Mouse (Mus musculus): ENCODE data around the gene Msi1.
A peak's percentile ranks its signal among the peaks of the same experiment; 100 is the strongest.
"Not testable (repeated sequence)": the region's sequence is repeated elsewhere in the genome, so short reads cannot be mapped to it uniquely, and the experiment has no call there.

The Msi1 gene

GRCm38 (mm10) chr5:115488841-115489698 is 59.7 kb downstream of the Msi1 start:
- peak; percentile 41 for DNase-seq (ENCODE audit: extremely low read depth, low read depth)

- DNase-seq (ENCODE audit: extremely low read depth, low read depth), result peak; percentile 98
Observed at GRCm38 (mm10) chr5:115489699-115490637, 60.6 kb downstream of the Msi1 start.

GRCm38 (mm10) chr5:115490638-115491000 is 61.2 kb downstream of the Msi1 start:
- DNase-seq (ENCODE audit: extremely low read depth, low read depth), result no peak

GRCm38 (mm10) chr5:115491076-115491475 is 61.7 kb downstream of the Msi1 start:
- peak; percentile 35 for DNase-seq (ENCODE audit: extremely low read depth, low read depth)

- DNase-seq (ENCODE audit: extremely low read depth, low read depth), result no peak
Observed at GRCm38 (mm10) chr5:115491771-115492322, 62.4 kb downstream of the Msi1 start.

GRCm38 (mm10) chr5:115492711-115493335 is 63.4 kb downstream of the Msi1 start:
- DNase-seq (ENCODE audit: extremely low read depth, low read depth), result no peak

- DNase-seq (ENCODE audit: extremely low read depth, low read depth), result no peak
Observed at GRCm38 (mm10) chr5:115493441-115493840, 64.0 kb downstream of the Msi1 start.

GRCm38 (mm10) chr5:115495618-115496017 is 66.2 kb downstream of the Msi1 start:
- DNase-seq (ENCODE audit: extremely low read depth, low read depth), result not testable (repeated sequence)

GRCm38 (mm10) chr5:115497033-115497432 is 67.6 kb downstream of the Msi1 start:
- DNase-seq (ENCODE audit: extremely low read depth, low read depth), result no peak

- no peak for DNase-seq (ENCODE audit: extremely low read depth, low read depth)
Observed at GRCm38 (mm10) chr5:115498307-115499240, 69.2 kb downstream of the Msi1 start.

GRCm38 (mm10) chr5:115500383-115500935 is 71.1 kb downstream of the Msi1 start:
- no peak for DNase-seq (ENCODE audit: extremely low read depth, low read depth)

GRCm38 (mm10) chr5:115503035-115503434 is 73.6 kb downstream of the Msi1 start:
- no peak for DNase-seq (ENCODE audit: extremely low read depth, low read depth)

Measured in MEL-GATA-1-ER (cell line).